Mouse (Mus musculus) stomach, embryonic 14.5 days (tissue): ENCODE results near the gene Rfesd. TPM values are rescaled to one million over a fixed set of nuclear protein-coding genes. Genes with fewer than 3 reads are reported as not detected.

Experiments
- ATAC-seq: fragments of 200-750 bp; cut with Nextera tagmentation; 2 replicates; pipeline ENCODE4 v1.8.0; 2017; ENCODE audit warnings: low read depth, moderate TSS enrichment; ENCODE audit not compliant: insufficient number of reproducible peaks, insufficient read depth, low FRiP score
- H3K27ac ChIP-seq: fragments of 300-500 bp; sonication (generic); 2 replicates; pipeline ENCODE4 v1.5.1; 2014; ENCODE audit warnings: mild to moderate bottlenecking, low read length, moderate library complexity, mixed read lengths
- H3K27me3 ChIP-seq: fragments of 300-500 bp; sonication (generic); 2 replicates; pipeline ENCODE4 v1.6.1; 2014; ENCODE audit warnings: low read length, control low read depth, mixed read lengths; ENCODE audit not compliant: control insufficient read depth, insufficient read depth
- H3K36me3 ChIP-seq: fragments of 300-500 bp; sonication (generic); 2 replicates; pipeline ENCODE4 v1.6.1; 2014; ENCODE audit warnings: mild to moderate bottlenecking, control low read depth, low read length, moderate library complexity, mixed read lengths; ENCODE audit not compliant: control insufficient read depth, insufficient read depth
- H3K4me1 ChIP-seq: fragments of 300-500 bp; sonication (generic); 2 replicates; pipeline ENCODE4 v1.6.1; 2014; ENCODE audit warnings: low read length, control low read depth, mixed read lengths; ENCODE audit not compliant: control insufficient read depth, insufficient read depth
- H3K4me2 ChIP-seq: fragments of 300-500 bp; sonication (generic); replicated peaks from 2 replicates; pipeline ENCODE4 v1.6.1; 2014; ENCODE audit warnings: low read depth, low read length, control low read depth
- H3K4me3 ChIP-seq: fragments of 300-500 bp; sonication (generic); 2 replicates; pipeline ENCODE4 v1.5.1; 2014; ENCODE audit warnings: low read depth, low read length, control low read depth
- H3K9ac ChIP-seq: fragments of 300-500 bp; sonication (generic); replicated peaks from 2 replicates; pipeline ENCODE4 v1.6.1; 2014; ENCODE audit warnings: low read depth, mild to moderate bottlenecking, control low read depth, low read length, moderate library complexity, mixed read lengths
- H3K9me3 ChIP-seq: fragments of 300-500 bp; sonication (generic); 2 replicates; pipeline ENCODE4 v1.6.1; 2016; ENCODE audit warnings: low read depth, low read length, control low read depth; ENCODE audit not compliant: control insufficient read depth
- WGBS: fragments of 180-500 bp; shearing (Covaris S2); extraction: QIAGEN DNeasy Blood & Tissue Kit; methylation state at CpG from one replicate; pipeline ENCODE4 v1.1.7; 2014; 5-methylcytosine and 5-hydroxymethylcytosine counted together
- polyA plus RNA-seq: library from polyadenylated mRNA; unstranded; fragments of >200 nt; fragmentation: Nextera tagmentation; extraction: Ambion mirVana; gene quantifications from 2 replicates; pipeline ENCODE4 v1.2.1, GENCODE M21; 2014

The Rfesd gene
- 18.4 and 22.7 TPM in 2 replicates for polyA plus RNA-seq

DNA sequence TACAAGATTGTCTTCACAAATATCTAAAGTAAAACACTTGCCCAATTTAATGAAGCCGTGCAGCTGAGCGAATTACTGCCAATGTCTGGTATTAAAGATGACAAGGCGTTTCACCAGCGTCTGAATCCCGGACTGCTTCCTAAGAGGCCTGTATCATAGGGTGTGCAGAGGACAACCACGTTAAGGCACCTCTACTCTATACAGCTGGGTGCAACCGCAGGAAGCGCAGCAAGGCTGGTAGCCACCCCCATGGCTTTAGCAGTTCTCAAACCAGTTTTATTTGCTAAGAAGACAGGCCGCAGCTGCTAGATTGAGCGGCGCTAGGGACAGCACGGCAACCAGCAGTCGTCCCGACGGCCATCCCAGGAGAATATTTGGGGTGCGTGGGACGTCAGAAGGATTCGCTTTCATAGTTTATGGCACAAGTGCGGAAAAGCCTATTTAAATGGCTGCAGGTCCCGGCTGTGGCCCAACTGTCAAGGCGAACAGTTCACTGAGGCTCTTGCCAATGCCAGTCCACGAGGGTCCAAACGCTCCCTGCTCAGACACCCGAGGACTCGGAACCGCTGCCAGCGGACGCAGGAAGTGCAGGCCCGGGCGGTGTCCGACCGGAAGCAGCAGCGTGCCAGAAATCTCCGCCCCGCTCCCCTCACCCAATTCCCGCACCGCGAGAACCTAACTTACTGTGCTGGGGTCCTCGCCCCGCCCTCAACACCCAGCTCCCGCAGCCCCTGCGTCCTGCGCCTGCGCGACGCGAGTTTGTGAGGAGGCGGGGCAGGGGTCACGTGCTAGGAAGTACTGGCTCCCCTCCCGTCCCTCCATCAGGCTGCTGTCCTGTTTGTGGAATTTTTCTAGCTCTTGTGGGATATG is at the start of gene Rfesd:
Gene Rfesd (minus strand): TSS at position 746 of the 870 bp plus-strand sequence.
- Histone ChIP-seq H3K4me2 (peak within 1 kb of the TSS; percentile 63), H3K9me3 (no peaks in the 10 kb centered on the region), H3K4me3 (peak within 1 kb of the TSS; percentile 63), H3K27ac (peak within 1 kb of the TSS; percentile 86), H3K27me3 (no peaks in the 10 kb centered on the region), H3K36me3 (no peaks in the 10 kb centered on the region), H3K9ac (peak within 1 kb of the TSS; percentile 75), H3K4me1 (no peaks in the 10 kb centered on the region)
- WGBS = under 1% methylated on average over 50 of the region's 50 CpGs
- ATAC-seq = peak; percentile 100

DNA sequence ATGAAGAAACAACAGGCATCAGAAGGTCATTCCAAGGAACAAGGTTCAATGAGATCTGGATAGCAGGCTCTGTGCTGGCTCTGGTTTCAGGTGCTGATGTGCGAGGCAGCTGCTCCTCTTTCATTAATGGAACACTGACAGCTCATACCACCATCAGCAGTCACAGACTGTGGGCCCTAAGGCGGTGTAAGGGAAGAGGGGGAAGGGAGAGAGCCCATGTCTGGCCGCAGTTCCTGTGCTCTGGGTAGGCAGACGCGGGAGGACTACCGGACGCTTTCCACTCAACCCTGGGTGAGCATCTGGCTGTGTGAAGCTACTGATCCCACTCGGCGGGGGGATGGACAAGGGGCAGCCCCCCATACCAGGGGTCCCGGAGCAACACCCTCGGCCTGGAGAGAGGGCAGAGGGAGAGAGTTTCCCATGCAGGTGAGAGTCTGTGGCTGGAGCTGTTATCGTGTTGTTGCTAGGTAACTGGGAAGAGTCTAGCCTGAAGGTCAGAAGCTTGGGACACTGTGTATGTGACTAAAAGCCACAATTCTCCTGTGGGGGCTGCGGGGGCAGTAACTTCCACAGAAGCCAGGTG is 45.9 kb upstream of the Rfesd start:
- WGBS = 83% methylated on average over 13 of the region's 13 CpGs
- no peaks in the 10 kb centered on the region for H3K4me1 ChIP-seq
- H3K9me3 ChIP-seq = no peaks in the 10 kb centered on the region
- H3K4me2 ChIP-seq = no peak overlapping the region
- H3K36me3 ChIP-seq = 0 out of 2 replicates have a peak, but pooled peaks cover 3% of the 10 kb centered on the region
- H3K9ac ChIP-seq = no peak overlapping the region
- H3K4me3 ChIP-seq = no peak overlapping the region
- ATAC-seq = no peak
- no peak overlapping the region for H3K27ac ChIP-seq
- no peaks in the 10 kb centered on the region for H3K27me3 ChIP-seq

DNA sequence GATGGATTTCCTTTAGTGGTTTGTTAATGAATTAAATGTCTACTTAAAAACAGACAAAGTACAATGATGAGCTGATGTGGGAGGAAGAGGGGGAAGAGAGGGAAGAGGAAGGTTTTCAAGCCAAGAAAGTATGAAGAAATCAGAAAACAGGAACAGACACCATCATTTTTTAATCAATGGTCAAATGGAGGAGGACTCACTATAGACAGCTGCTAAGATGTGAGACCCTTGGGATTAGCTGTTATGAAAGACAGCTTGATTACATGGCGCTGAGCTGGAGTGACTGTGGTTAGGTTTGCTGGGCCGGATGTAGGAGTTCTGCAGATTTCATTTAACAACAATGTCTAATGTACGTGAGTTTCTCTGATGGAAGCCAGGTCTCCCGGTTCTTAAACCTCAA is 45.0 kb upstream of the Rfesd start:
- H3K4me2 ChIP-seq = no peak overlapping the region
- H3K36me3 ChIP-seq = 0 out of 2 replicates have a peak, but pooled peaks cover 3% of the 10 kb centered on the region
- no peak overlapping the region for H3K27ac ChIP-seq
- no peak overlapping the region for H3K9ac ChIP-seq
- no peak overlapping the region for H3K4me3 ChIP-seq
- H3K9me3 ChIP-seq = no peaks in the 10 kb centered on the region
- no peaks in the 10 kb centered on the region for H3K4me1 ChIP-seq
- no peaks in the 10 kb centered on the region for H3K27me3 ChIP-seq
- ATAC-seq = no peak
- 90% methylated on average over 4 of the region's 4 CpGs for WGBS

GRCm38 (mm10) chr13:76062569-76062968 is 44.0 kb upstream of the Rfesd start:
- Histone ChIP-seq H3K4me3 (no peak overlapping the region), H3K9me3 (no peaks in the 10 kb centered on the region), H3K36me3 (0 out of 2 replicates have a peak, but pooled peaks cover 3% of the 10 kb centered on the region), H3K27ac (no peak overlapping the region), H3K9ac (no peak overlapping the region), H3K4me1 (no peaks in the 10 kb centered on the region), H3K4me2 (no peak overlapping the region), H3K27me3 (no peaks in the 10 kb centered on the region)
- 96% methylated on average over 3 of the region's 3 CpGs for WGBS
- ATAC-seq = no peak

DNA sequence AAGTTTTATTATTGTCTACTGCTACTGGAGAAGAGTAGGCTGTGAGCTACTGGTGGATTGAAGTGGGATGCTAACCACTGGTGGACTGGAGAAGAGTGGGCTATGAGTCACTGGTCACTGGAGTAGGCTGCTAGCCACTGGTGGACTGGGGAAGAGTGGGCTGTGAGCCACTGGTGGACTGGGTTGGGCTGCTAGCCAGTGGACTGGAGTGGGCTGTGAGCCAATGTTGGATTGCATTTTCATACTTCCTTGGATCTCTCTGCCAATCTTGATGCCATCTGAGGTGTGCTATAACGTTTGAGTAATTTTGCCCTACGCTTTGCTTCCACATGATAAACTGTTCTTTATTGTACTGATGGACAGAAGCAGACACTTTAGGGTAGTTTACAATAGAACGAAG is 43.6 kb upstream of the Rfesd start:
- H3K27me3 ChIP-seq = no peaks in the 10 kb centered on the region
- no peaks in the 10 kb centered on the region for H3K4me1 ChIP-seq
- ATAC-seq = no peak

GRCm38 (mm10) chr13:76059591-76059990 is 41.1 kb upstream of the Rfesd start:
- no peaks in the 10 kb centered on the region for H3K9me3 ChIP-seq
- H3K4me2 ChIP-seq = no peak overlapping the region
- H3K36me3 ChIP-seq = no peaks in the 10 kb centered on the region
- WGBS = 91% methylated on average over 4 of the region's 4 CpGs
- ATAC-seq = no peak
- H3K27ac ChIP-seq = no peak overlapping the region
- H3K4me1 ChIP-seq = 0 out of 2 replicates have a peak, but pooled peaks cover 6% of the 10 kb centered on the region
- H3K27me3 ChIP-seq = peaks cover 15% of the 10 kb centered on the region
- no peak overlapping the region for H3K4me3 ChIP-seq
- H3K9ac ChIP-seq = no peak overlapping the region

More for the DNA sequence above, 43.6 kb upstream of the Rfesd start:
- Histone ChIP-seq H3K4me2 (no peak overlapping the region), H3K9me3 (no peaks in the 10 kb centered on the region), H3K4me3 (no peak overlapping the region), H3K36me3 (0 out of 2 replicates have a peak, but pooled peaks cover 3% of the 10 kb centered on the region), H3K9ac (no peak overlapping the region), H3K27ac (no peak overlapping the region)
- 88% methylated on average over 3 of the region's 3 CpGs for WGBS

GRCm38 (mm10) chr13:76057267-76058069 is 38.9 kb upstream of the Rfesd start:
- Histone ChIP-seq H3K9ac (no peak overlapping the region), H3K27me3 (peaks cover 21% of the 10 kb centered on the region), H3K4me3 (no peak overlapping the region), H3K9me3 (no peaks in the 10 kb centered on the region; the same call in 1 of the 2 replicates), H3K36me3 (no peaks in the 10 kb centered on the region), H3K4me2 (no peak overlapping the region), H3K4me1 (0 out of 2 replicates have a peak, but pooled peaks cover 6% of the 10 kb centered on the region), H3K27ac (no peak overlapping the region)
- no peak for ATAC-seq
- 67% methylated on average over 10 of the region's 10 CpGs for WGBS

- peak within 1 kb of the TSS; percentile 44 for H3K4me3 ChIP-seq
- 13% methylated on average over 10 of the region's 10 CpGs for whole genome bisulfite sequencing
- H3K9me3 ChIP-seq = no peaks in the 10 kb centered on the region; the same call in 1 of the 2 replicates
- peaks cover 21% of the 10 kb centered on the region for H3K27me3 ChIP-seq
- H3K9ac ChIP-seq = no peak within 1 kb of the TSS; the same call in 1 of the 2 replicates
- peak within 1 kb of the TSS; percentile 93 for H3K4me2 ChIP-seq
- H3K4me1 ChIP-seq = 0 out of 2 replicates have a peak, but pooled peaks cover 6% of the 10 kb centered on the region
- peak; percentile 5; the same call in 1 of the 2 replicates for ATAC-seq
- no peaks in the 10 kb centered on the region for H3K36me3 ChIP-seq
- no peak within 1 kb of the TSS for H3K27ac ChIP-seq
These were observed 38.4 kb upstream of the Rfesd start, which contains the start of gene Gpr150 for GRCm38 (mm10) chr13:76056896-76057266. Gene Gpr150, minus strand, starts transcription at chr13:76056996.
